Mouse (Mus musculus) liver, adult 2 months (tissue): ENCODE results near the gene Slc35e3. TPM values are rescaled to one million over a fixed set of nuclear protein-coding genes. Genes with fewer than 3 reads are reported as not detected.
"Not testable (repeated sequence)": the region's sequence is repeated elsewhere in the genome, so short reads cannot be mapped to it uniquely, and the experiment has no call there.

Source experiments
- DNase-seq: peaks from one replicate; pipeline ENCODE4 v3.0.0-alpha.2; 2011; ENCODE audit warnings: low read depth, low spot score; ENCODE audit errors: extremely low read depth
- H3K27ac ChIP-seq: fragments of 200-500 bp; replicated peaks from 2 replicates; pipeline ENCODE4 v1.5.1; 2012; ENCODE audit warnings: low read depth, mild to moderate bottlenecking, control low read depth, inconsistent platforms, low read length; ENCODE audit not compliant: insufficient read depth
- H3K27me3 ChIP-seq: fragments of 200-500 bp; 2 replicates; pipeline ENCODE4 v1.6.1; 2012; ENCODE audit warnings: mild to moderate bottlenecking, moderate library complexity, low read length, inconsistent platforms; ENCODE audit not compliant: control insufficient read depth, insufficient read depth
- H3K36me3 ChIP-seq: fragments of 200-500 bp; 2 replicates; pipeline ENCODE4 v1.6.1; 2012; ENCODE audit warnings: low read length, inconsistent platforms; ENCODE audit not compliant: control insufficient read depth, insufficient read depth
- H3K4me1 ChIP-seq: fragments of 200-500 bp; 2 replicates; pipeline ENCODE4 v1.6.1; 2011; ENCODE audit warnings: low read length; ENCODE audit not compliant: control insufficient read depth, insufficient read depth
- H3K4me3 ChIP-seq: fragments of 200-500 bp; 2 replicates; pipeline ENCODE4 v1.5.1; 2011; ENCODE audit warnings: low read depth, mild to moderate bottlenecking, control low read depth, low read length, moderate library complexity; ENCODE audit not compliant: insufficient read depth
- H3K79me2 ChIP-seq: fragments of 200-500 bp; 2 replicates; pipeline ENCODE4 v1.6.1; 2012; ENCODE audit warnings: inconsistent platforms, mild to moderate bottlenecking, low read length, moderate library complexity; ENCODE audit not compliant: control insufficient read depth, insufficient read depth
- H3K9ac ChIP-seq: fragments of 200-500 bp; 2 replicates; pipeline ENCODE4 v1.6.1; 2012; ENCODE audit warnings: low read depth, mild to moderate bottlenecking, control low read depth, inconsistent platforms, low read length
- CTCF ChIP-seq: fragments of 200-500 bp; IDR thresholded peaks from 2 replicates; pipeline ENCODE4 v1.5.1; 2011; ENCODE audit warnings: low read depth, low read length, control low read depth
- POLR2A ChIP-seq: fragments of 200-500 bp; IDR thresholded peaks from 2 replicates; pipeline ENCODE4 v1.6.1; 2011; ENCODE audit warnings: low read length, control low read depth; ENCODE audit not compliant: insufficient read depth; ENCODE audit errors: extremely low read depth
- WGBS: fragments of 180-500 bp; shearing (Covaris S2); methylation state at CpG from one replicate; pipeline ENCODE4 v1.1.7; 2018; 5-methylcytosine and 5-hydroxymethylcytosine counted together
- polyA plus RNA-seq: library from polyadenylated mRNA; depleted of rRNA; stranded (reverse); fragments of >200 nt; gene quantifications from 2 replicates; pipeline ENCODE4 v1.2.3, GENCODE M21; 2012
- total RNA-seq: library from RNA; depleted of rRNA; stranded (reverse); fragments of >200 nt; gene quantifications from 2 replicates; pipeline ENCODE4 v1.2.3, GENCODE M21; 2014

Slc35e3 gene
- total and polyA plus RNA-seq, 2 experiments: 4.1 to 7.1 TPM

GRCm38 (mm10) chr10:117762281-117762830, 16.2 kb upstream of the Slc35e3 start:
- no peak overlapping the region for H3K9ac ChIP-seq
- H3K4me3 ChIP-seq: no peak overlapping the region
- H3K4me1 ChIP-seq: no peaks in the 10 kb centered on the region
- peaks cover 32% of the 10 kb centered on the region for H3K36me3 ChIP-seq
- no peaks in the 10 kb centered on the region for H3K27me3 ChIP-seq
- DNase-seq: no peak
- H3K27ac ChIP-seq: no peak overlapping the region
- WGBS: 97% methylated on average over 2 of the region's 2 CpGs
- TF ChIP-seq POLR2A (no peak), CTCF (no peak)
- no peaks in the 10 kb centered on the region for H3K79me2 ChIP-seq

GRCm38 (mm10) chr10:117761551-117761950, 15.4 kb upstream of the Slc35e3 start:
- Histone ChIP-seq H3K4me3 (no peak overlapping the region), H3K4me1 (no peaks in the 10 kb centered on the region), H3K9ac (no peak overlapping the region), H3K36me3 (peaks cover 36% of the 10 kb centered on the region), H3K27me3 (no peaks in the 10 kb centered on the region), H3K27ac (no peak overlapping the region), H3K79me2 (no peaks in the 10 kb centered on the region)
- TF ChIP-seq CTCF (no peak), POLR2A (no peak)
- DNase-seq: no peak
- WGBS: 93% methylated on average over 6 of the region's 6 CpGs

GRCm38 (mm10) chr10:117760831-117761335, 14.7 kb upstream of the Slc35e3 start:
- Histone ChIP-seq H3K9ac (no peak overlapping the region), H3K79me2 (no peaks in the 10 kb centered on the region), H3K27ac (no peak overlapping the region), H3K4me1 (no peaks in the 10 kb centered on the region), H3K36me3 (peaks cover 35% of the 10 kb centered on the region), H3K4me3 (no peak overlapping the region), H3K27me3 (no peaks in the 10 kb centered on the region)
- TF ChIP-seq CTCF (no peak), POLR2A (no peak)
- 93% methylated on average over 9 of the region's 9 CpGs for WGBS
- DNase-seq: no peak

GRCm38 (mm10) chr10:117759844-117760630, 13.9 kb upstream of the Slc35e3 start:
- no peak overlapping the region for H3K4me3 ChIP-seq
- H3K4me1 ChIP-seq: no peaks in the 10 kb centered on the region
- H3K79me2 ChIP-seq: no peaks in the 10 kb centered on the region
- no peak for DNase-seq
- WGBS: 95% methylated on average over 10 of the region's 10 CpGs
- H3K27ac ChIP-seq: no peak overlapping the region
- H3K36me3 ChIP-seq: peaks cover 29% of the 10 kb centered on the region
- H3K27me3 ChIP-seq: no peaks in the 10 kb centered on the region
- TF ChIP-seq CTCF (no peak), POLR2A (no peak)
- no peak overlapping the region for H3K9ac ChIP-seq

- peaks cover 29% of the 10 kb centered on the region for H3K36me3 ChIP-seq
- no peak overlapping the region for H3K4me3 ChIP-seq
- 92% methylated on average over 18 of the region's 18 CpGs for whole genome bisulfite sequencing
- H3K79me2 ChIP-seq: no peaks in the 10 kb centered on the region
- TF ChIP-seq POLR2A (no peak), CTCF (no peak)
- H3K4me1 ChIP-seq: no peaks in the 10 kb centered on the region
- H3K27me3 ChIP-seq: no peaks in the 10 kb centered on the region
- H3K9ac ChIP-seq: no peak overlapping the region
- DNase-seq: no peak
- no peak overlapping the region for H3K27ac ChIP-seq
These were observed 12.9 kb upstream of the Slc35e3 start for GRCm38 (mm10) chr10:117758749-117759727.

GRCm38 (mm10) chr10:117758344-117758743, 12.2 kb upstream of the Slc35e3 start:
- H3K36me3 ChIP-seq: peaks cover 29% of the 10 kb centered on the region
- not testable (repeated sequence) for H3K79me2 ChIP-seq, H3K27me3 ChIP-seq, H3K27ac ChIP-seq, DNase-seq, H3K4me3 ChIP-seq, H3K4me1 ChIP-seq, H3K9ac ChIP-seq
- 99% methylated on average over 3 of the region's 3 CpGs for WGBS
